Mouse (Mus musculus) hindbrain, embryonic 13.5 days (tissue): ENCODE measurements around the gene Ssbp2. TPM values are rescaled to one million over a fixed set of nuclear protein-coding genes. Genes with fewer than 3 reads are reported as not detected.

Experiments used
- ATAC-seq: fragments of 200-750 bp; cut with Nextera tagmentation; 2 replicates; pipeline ENCODE4 v1.8.0; 2017; ENCODE audit warnings: moderate TSS enrichment; ENCODE audit not compliant: low FRiP score
- H3K27ac ChIP-seq: fragments of 300-500 bp; sonication (generic); 2 replicates; pipeline ENCODE4 v1.5.1; 2015; ENCODE audit warnings: inconsistent platforms, mild to moderate bottlenecking, moderate library complexity
- H3K27me3 ChIP-seq: fragments of 300-500 bp; sonication (generic); 2 replicates; pipeline ENCODE4 v1.6.1; 2015; ENCODE audit warnings: mild to moderate bottlenecking, inconsistent platforms
- H3K36me3 ChIP-seq: fragments of 300-500 bp; sonication (generic); 2 replicates; pipeline ENCODE4 v1.6.1; 2015; ENCODE audit warnings: mild to moderate bottlenecking, inconsistent platforms
- H3K4me1 ChIP-seq: fragments of 300-500 bp; sonication (generic); replicated peaks from 2 replicates; pipeline ENCODE4 v1.6.1; 2015; ENCODE audit warnings: inconsistent platforms
- H3K4me2 ChIP-seq: fragments of 300-500 bp; sonication (generic); 2 replicates; pipeline ENCODE4 v1.6.1; 2015; ENCODE audit warnings: inconsistent platforms, mild to moderate bottlenecking, moderate library complexity
- H3K4me3 ChIP-seq: fragments of 300-500 bp; sonication (generic); 2 replicates; pipeline ENCODE4 v1.5.1; 2015; ENCODE audit warnings: mild to moderate bottlenecking, inconsistent platforms
- H3K9ac ChIP-seq: fragments of 300-500 bp; sonication (generic); 2 replicates; pipeline ENCODE4 v1.6.1; 2015; ENCODE audit warnings: mild to moderate bottlenecking, inconsistent platforms
- H3K9me3 ChIP-seq: fragments of 300-500 bp; sonication (generic); 2 replicates; pipeline ENCODE4 v1.6.1; 2016; ENCODE audit warnings: inconsistent platforms
- WGBS: fragments of 180-500 bp; shearing (Covaris S2); methylation state at CpG from one replicate; pipeline ENCODE4 v1.1.7; 2015; 5-methylcytosine and 5-hydroxymethylcytosine counted together
- polyA plus RNA-seq: library from polyadenylated mRNA; unstranded; fragments of >200 nt; fragmentation: Nextera tagmentation; extraction: Ambion mirVana; gene quantifications from 2 replicates; pipeline ENCODE4 v1.2.1, GENCODE M21; 2015

Gene Ssbp2
- polyA plus RNA-seq, 1 experiment from 2014 or later = 205 TPM

DNA sequence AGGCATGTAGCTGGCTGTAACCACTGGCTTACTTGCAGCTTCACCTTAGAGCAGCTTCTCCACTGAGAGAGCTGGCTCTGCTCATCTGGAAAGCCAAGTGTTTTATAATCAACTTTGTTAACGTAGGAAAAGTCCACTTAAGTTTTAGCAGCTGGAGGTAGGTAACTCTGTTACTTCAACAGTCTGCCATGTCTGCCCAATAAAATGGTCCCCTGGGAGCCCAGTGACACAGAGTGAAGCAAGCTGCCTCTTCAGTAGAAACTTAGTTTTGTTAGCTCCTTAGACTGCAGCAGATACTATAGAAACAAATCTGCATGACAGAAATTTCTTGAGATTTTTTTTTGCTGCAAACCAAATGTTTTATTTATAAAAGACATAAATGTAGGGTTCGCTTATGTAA lies 202.7 kb downstream of the Ssbp2 start:
- Histone ChIP-seq H3K27me3 (no peaks in the 10 kb centered on the region), H3K9ac (no peak overlapping the region), H3K9me3 (no peaks in the 10 kb centered on the region), H3K4me2 (no peak overlapping the region), H3K4me3 (no peak overlapping the region), H3K36me3 (no peaks in the 10 kb centered on the region; the same call in 1 of the 2 replicates), H3K4me1 (no peaks in the 10 kb centered on the region), H3K27ac (no peak overlapping the region)
- 84% methylated on average over 2 of the region's 2 CpGs for WGBS
- no peak for ATAC-seq

DNA sequence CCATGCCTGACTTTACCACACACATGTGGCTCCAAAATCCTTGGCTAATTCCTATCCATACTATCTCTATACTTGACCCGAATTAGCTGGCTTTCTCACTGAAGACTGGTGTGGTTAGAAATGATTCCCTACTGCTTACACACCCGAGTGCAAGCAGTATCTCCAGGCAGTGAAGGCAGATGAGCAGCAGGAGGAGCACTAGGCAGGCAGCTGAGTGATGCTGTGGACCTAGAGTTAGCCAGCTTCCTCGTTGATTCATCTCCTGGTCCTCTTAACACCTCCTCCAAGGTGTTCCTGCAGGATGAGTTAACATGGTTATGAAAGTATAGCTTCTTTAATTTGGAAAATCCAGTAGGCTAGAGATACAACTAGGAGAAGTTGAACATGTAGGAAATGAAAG lies 213.2 kb downstream of the Ssbp2 start:
- no peak overlapping the region for H3K4me2 ChIP-seq
- H3K36me3 ChIP-seq = peaks cover 14% of the 10 kb centered on the region
- no peaks in the 10 kb centered on the region for H3K9me3 ChIP-seq
- WGBS = 85% methylated on average over 3 of the region's 3 CpGs
- H3K27ac ChIP-seq = no peak overlapping the region
- ATAC-seq = no peak
- H3K9ac ChIP-seq = no peak overlapping the region
- H3K4me3 ChIP-seq = no peak overlapping the region
- no peaks in the 10 kb centered on the region for H3K27me3 ChIP-seq
- H3K4me1 ChIP-seq = no peaks in the 10 kb centered on the region

DNA sequence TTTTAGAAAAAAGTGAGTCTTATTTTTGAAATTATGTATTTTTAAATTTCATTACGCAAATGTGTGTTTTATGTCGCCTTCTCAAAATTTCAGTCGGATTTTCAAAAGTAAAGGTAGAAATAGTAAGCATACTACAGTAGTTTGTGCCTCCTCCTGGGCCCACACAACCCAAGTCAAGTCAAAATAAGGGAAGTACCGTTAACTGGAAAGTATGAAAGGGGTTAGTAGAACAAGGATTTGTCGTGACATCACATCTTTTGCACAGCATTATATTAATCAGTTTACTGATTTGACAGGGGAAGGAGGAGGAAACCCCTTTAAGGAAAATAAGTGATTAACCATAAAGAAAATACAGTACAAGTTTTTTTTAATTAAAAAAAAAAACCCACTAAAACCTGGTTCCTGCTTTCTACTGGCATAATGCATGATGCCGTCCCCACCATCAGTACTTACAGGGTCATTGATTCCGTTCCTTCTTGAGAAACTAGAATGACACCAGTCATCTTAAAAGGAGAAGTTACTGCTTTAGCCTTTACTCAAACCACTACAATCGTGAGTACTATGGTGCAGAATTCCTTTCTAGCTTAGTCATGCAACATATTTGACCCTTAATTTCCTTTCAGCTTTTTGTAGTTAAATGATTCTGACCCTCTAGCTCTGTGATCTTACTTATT lies 220.8 kb downstream of the Ssbp2 start:
- no peak overlapping the region for H3K9ac ChIP-seq
- no peak overlapping the region for H3K27ac ChIP-seq
- no peak overlapping the region for H3K4me2 ChIP-seq
- no peaks in the 10 kb centered on the region for H3K9me3 ChIP-seq
- H3K36me3 ChIP-seq = peaks cover 8% of the 10 kb centered on the region
- H3K4me1 ChIP-seq = no peaks in the 10 kb centered on the region
- H3K27me3 ChIP-seq = no peaks in the 10 kb centered on the region
- ATAC-seq = no peak
- WGBS = 95% methylated on average over 8 of the region's 8 CpGs
- H3K4me3 ChIP-seq = no peak overlapping the region

DNA sequence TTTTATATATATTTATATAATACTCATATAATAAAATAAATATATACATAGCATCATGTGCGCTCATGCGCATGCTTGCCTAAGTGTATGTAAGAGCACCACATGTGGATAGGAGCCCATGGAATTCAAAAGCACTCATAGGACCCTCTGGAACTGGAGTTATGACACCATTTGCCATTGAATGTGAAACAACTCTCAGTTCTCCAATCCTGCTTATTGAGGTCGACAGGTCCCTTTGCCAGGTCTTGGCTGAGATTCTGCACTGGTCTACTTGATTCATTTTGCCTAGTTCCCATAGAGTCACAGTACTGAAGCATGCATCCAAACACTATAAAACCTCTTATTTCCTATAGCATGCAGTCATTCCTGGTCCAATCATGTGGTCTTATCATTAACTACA lies 221.4 kb downstream of the Ssbp2 start:
- 97% methylated on average over 3 of the region's 3 CpGs for WGBS
- no peak overlapping the region for H3K4me3 ChIP-seq
- H3K27ac ChIP-seq = no peak overlapping the region
- peaks cover 10% of the 10 kb centered on the region for H3K36me3 ChIP-seq
- no peak for ATAC-seq
- H3K4me1 ChIP-seq = no peaks in the 10 kb centered on the region
- no peaks in the 10 kb centered on the region for H3K27me3 ChIP-seq
- H3K9me3 ChIP-seq = peaks cover 2% of the 10 kb centered on the region; the same call in 1 of the 2 replicates
- no peak overlapping the region for H3K4me2 ChIP-seq
- no peak overlapping the region for H3K9ac ChIP-seq

- Histone ChIP-seq H3K4me2 (no peak overlapping the region), H3K4me1 (no peaks in the 10 kb centered on the region), H3K27me3 (no peaks in the 10 kb centered on the region), H3K9ac (no peak overlapping the region), H3K4me3 (no peak overlapping the region), H3K27ac (no peak overlapping the region), H3K36me3 (peaks cover 21% of the 10 kb centered on the region), H3K9me3 (peaks cover 3% of the 10 kb centered on the region; the same call in 1 of the 2 replicates)
- no peak for ATAC-seq
- WGBS = 87% methylated on average over 5 of the region's 5 CpGs
These were observed 230.0 kb downstream of the Ssbp2 start for GRCm38 (mm10) chr13:91690118-91690517.

DNA sequence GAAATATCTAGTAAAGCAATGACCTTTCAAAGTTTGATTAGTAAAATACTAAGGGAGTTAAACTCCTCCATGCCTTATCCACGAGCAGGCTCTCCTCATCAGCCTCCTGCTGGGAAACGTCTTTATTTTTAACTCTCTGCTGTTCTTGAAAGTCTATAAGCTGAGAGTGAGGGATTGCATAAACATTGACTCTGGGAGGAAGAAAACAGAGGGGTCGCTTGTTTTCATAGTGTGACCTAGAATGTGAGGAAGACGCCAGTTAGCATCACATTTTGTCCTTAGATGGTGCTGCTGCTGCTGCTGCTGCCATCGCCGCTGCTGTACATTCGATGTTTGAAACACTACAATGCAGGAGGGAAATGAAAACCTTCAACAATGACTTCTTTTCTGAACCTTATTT lies 233.5 kb downstream of the Ssbp2 start:
- Histone ChIP-seq H3K4me3 (no peak overlapping the region), H3K4me1 (no peaks in the 10 kb centered on the region), H3K27ac (no peak overlapping the region), H3K36me3 (peaks cover 12% of the 10 kb centered on the region), H3K9me3 (no peaks in the 10 kb centered on the region), H3K9ac (no peak overlapping the region), H3K27me3 (no peaks in the 10 kb centered on the region), H3K4me2 (no peak overlapping the region)
- WGBS = 60% methylated on average over 7 of the region's 7 CpGs
- no peak for ATAC-seq

- WGBS = 77% methylated on average over 2 of the region's 2 CpGs
- Histone ChIP-seq H3K27ac (no peak overlapping the region), H3K27me3 (no peaks in the 10 kb centered on the region)
These were observed 235.3 kb downstream of the Ssbp2 start for GRCm38 (mm10) chr13:91695406-91695805.

GRCm38 (mm10) chr13:91696109-91696645 lies 236.1 kb downstream of the Ssbp2 start:
- no peaks in the 10 kb centered on the region for H3K9me3 ChIP-seq
- WGBS = 97% methylated on average over 2 of the region's 2 CpGs
- H3K36me3 ChIP-seq = peaks cover 12% of the 10 kb centered on the region
- H3K27me3 ChIP-seq = no peaks in the 10 kb centered on the region
- no peak overlapping the region for H3K4me3 ChIP-seq
- ATAC-seq = no peak
- H3K4me1 ChIP-seq = no peaks in the 10 kb centered on the region
- 0 out of 2 replicates have a peak overlapping the region, but pooled peaks have one; percentile 12 for H3K27ac ChIP-seq
- no peak overlapping the region for H3K9ac ChIP-seq
- no peak overlapping the region for H3K4me2 ChIP-seq

More at GRCm38 (mm10) chr13:91695406-91695805, 235.3 kb downstream of the Ssbp2 start:
- Histone ChIP-seq H3K4me3 (no peak overlapping the region), H3K4me1 (no peaks in the 10 kb centered on the region), H3K36me3 (peaks cover 8% of the 10 kb centered on the region), H3K9ac (no peak overlapping the region), H3K4me2 (no peak overlapping the region), H3K9me3 (no peaks in the 10 kb centered on the region)
- ATAC-seq = no peak

GRCm38 (mm10) chr13:91697011-91697410 lies 236.9 kb downstream of the Ssbp2 start:
- H3K27ac ChIP-seq = no peak overlapping the region
- no peak; the same call in 1 of the 2 replicates for ATAC-seq
- no peak overlapping the region for H3K4me2 ChIP-seq
- no peaks in the 10 kb centered on the region for H3K9me3 ChIP-seq
- 43% methylated on average over 3 of the region's 3 CpGs for WGBS
- H3K4me3 ChIP-seq = no peak overlapping the region
- no peaks in the 10 kb centered on the region for H3K4me1 ChIP-seq
- H3K36me3 ChIP-seq = peaks cover 15% of the 10 kb centered on the region
- H3K9ac ChIP-seq = no peak overlapping the region
- no peaks in the 10 kb centered on the region for H3K27me3 ChIP-seq

DNA sequence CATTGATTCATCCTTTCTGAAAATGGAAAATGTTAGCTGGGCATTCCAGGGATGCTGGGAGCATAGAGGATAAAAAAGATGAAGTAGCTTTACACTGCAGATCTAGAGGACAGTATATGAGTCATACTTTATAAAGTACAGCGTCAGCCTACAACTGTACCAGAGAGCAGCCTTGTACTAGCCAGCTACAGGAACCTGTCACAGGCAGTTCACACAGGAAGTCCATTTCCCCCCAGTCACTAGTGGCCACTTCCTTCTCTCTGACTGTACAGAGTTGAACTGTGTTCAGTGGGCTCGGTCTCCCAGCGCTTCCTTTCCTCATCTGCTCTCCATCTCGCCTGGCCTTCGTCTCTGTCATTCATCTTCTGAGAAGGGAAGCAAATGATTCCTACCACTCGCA lies 242.3 kb downstream of the Ssbp2 start:
- no peak overlapping the region for H3K27ac ChIP-seq
- no peak overlapping the region for H3K4me2 ChIP-seq
- H3K27me3 ChIP-seq = no peaks in the 10 kb centered on the region
- peaks cover 18% of the 10 kb centered on the region for H3K36me3 ChIP-seq
- no peak for ATAC-seq
- H3K9ac ChIP-seq = no peak overlapping the region
- 86% methylated on average over 6 of the region's 6 CpGs for WGBS
- no peaks in the 10 kb centered on the region for H3K9me3 ChIP-seq
- no peak overlapping the region for H3K4me3 ChIP-seq
- H3K4me1 ChIP-seq = no peaks in the 10 kb centered on the region

DNA sequence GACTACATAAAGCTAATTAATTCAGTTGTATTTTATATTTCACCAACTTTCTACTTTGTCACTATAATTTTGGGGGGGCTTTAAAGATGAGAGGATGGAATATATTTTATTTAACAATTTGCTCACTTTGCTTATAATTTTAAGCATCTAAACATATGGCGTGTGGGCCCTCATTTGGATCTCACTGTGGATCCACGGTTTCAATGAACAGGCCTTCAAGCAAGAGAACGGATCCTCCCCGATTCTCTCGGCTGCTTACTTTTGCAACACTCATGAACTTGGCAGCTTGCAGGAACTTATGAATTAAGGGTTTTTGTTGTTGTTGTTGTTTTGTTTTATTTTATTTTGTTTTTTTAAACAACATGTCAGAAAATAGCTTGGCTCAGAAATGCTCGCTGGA lies 259.4 kb downstream of the Ssbp2 start:
- no peaks in the 10 kb centered on the region for H3K9me3 ChIP-seq
- no peak overlapping the region for H3K4me2 ChIP-seq
- H3K27me3 ChIP-seq = no peaks in the 10 kb centered on the region
- no peaks in the 10 kb centered on the region for H3K4me1 ChIP-seq
- H3K27ac ChIP-seq = no peak overlapping the region
- H3K36me3 ChIP-seq = no peaks in the 10 kb centered on the region
- 96% methylated on average over 6 of the region's 6 CpGs for WGBS
- H3K4me3 ChIP-seq = no peak overlapping the region
- no peak for ATAC-seq
- H3K9ac ChIP-seq = no peak overlapping the region

DNA sequence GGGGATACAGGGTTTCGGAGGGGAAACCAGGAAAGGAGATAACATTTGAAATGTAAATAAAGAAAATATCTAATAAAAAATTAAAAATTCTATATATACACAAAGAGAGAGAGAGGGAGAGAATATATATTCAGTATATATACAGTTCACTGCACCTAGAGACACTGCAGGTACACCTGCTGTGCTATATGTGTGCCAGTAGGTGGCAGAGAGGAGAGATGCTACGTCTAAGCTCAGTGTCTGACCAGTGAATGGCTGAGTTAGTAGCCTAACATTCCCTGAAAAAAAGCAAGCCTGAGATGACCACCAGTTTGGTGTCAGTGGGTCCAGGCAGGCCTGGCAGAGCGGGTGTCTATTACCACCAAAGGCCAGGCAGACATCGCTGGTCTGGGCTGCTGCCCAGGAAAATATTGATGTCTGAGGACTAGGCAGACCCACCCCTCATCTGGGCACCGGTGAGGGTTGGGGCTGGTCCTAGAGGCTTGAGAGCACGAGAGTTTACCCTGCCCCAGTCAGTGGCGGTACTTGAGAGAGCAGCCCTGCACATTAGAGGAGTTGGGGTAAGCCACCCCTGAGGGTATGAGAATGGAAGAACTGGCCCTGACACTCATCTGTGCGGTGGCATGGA lies 263.1 kb downstream of the Ssbp2 start:
- Histone ChIP-seq H3K36me3 (no peaks in the 10 kb centered on the region), H3K9ac (no peak overlapping the region), H3K27me3 (no peaks in the 10 kb centered on the region), H3K9me3 (no peaks in the 10 kb centered on the region), H3K27ac (no peak overlapping the region), H3K4me3 (no peak overlapping the region), H3K4me2 (no peak overlapping the region), H3K4me1 (no peaks in the 10 kb centered on the region)
- ATAC-seq = peak; percentile 75
- WGBS = 68% methylated on average over 8 of the region's 8 CpGs

DNA sequence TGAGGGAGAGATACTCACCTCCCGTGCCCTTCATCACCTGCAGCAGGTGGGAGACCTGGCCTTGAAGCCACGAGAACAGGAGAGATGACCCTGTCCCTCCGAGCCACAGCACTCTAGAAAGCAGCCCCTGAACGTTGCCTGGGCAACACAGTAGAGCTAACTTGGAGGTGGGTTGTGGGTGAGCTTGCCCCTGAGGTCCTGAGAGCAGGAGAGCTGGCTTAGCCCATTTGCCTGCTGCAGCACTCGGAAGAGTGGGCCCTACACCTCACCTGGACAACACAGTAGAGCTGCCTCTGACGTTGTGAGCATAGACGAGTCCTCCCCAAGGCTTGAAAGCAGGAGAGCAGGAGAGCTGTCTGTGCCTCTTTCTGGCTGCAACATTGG lies 263.6 kb downstream of the Ssbp2 start:
- Histone ChIP-seq H3K36me3 (no peaks in the 10 kb centered on the region), H3K9me3 (no peaks in the 10 kb centered on the region), H3K4me2 (no peak overlapping the region), H3K4me1 (no peaks in the 10 kb centered on the region), H3K4me3 (no peak overlapping the region), H3K27me3 (no peaks in the 10 kb centered on the region), H3K27ac (no peak overlapping the region), H3K9ac (no peak overlapping the region)
- ATAC-seq = 0 out of 2 replicates have a peak, but pooled peaks have one; percentile 32
- WGBS = 94% methylated on average over 7 of the region's 7 CpGs
